Mouse (Mus musculus) thymus, postnatal 25 days (tissue): ENCODE results near the gene Krtcap2.

Experiments
- DNase-seq: peaks from one replicate; pipeline ENCODE4 v3.0.0; 2022

Krtcap2 gene

GRCm38 (mm10) chr3:89250435-89251040 lies 4.8 kb downstream of the Krtcap2 start:
- DNase-seq, result peak; percentile 70

- DNase-seq, result peak; percentile 80
Observed at GRCm38 (mm10) chr3:89251365-89251895, 5.7 kb downstream of the Krtcap2 start.

DNA sequence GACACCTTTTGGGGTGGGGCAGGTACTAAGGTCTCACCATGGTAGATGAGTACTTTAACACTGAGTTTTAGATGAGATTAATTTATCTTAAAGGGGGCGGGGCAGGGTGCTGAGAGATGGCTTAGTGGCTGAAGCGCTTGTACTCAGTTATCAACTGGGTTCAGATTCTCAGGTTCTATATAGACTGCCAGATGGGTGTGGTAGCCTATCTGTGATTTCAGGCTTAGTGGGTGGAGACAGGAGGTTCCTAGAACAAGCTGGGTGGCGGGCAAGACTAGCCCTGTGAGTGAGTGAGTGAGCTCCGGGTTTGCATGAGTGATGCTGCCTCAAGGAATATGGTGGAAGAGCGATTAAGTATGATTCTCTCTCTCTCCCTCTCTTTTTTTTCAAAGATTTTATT lies 9.2 kb downstream of the Krtcap2 start:
- DNase-seq, result no peak

DNA sequence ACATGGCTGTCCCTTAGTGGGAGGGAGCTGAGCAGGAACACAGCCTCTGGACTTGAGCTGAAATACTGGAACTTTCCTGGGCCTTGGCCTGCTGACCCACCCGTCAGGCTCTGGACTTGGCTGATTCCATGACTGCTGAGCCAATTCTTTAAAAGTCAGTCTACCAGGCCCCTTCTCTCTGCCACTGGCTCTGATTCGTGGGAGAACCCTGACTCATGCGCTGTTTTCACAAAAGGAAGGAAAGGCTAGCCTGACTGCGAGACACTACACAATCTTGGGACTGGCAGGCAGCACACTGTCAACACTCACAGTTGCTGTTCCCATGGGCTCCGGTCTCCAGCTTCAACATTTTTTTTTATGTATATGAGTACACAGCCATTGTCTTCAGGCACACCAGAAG lies 10.4 kb downstream of the Krtcap2 start:
- no peak for DNase-seq

DNA sequence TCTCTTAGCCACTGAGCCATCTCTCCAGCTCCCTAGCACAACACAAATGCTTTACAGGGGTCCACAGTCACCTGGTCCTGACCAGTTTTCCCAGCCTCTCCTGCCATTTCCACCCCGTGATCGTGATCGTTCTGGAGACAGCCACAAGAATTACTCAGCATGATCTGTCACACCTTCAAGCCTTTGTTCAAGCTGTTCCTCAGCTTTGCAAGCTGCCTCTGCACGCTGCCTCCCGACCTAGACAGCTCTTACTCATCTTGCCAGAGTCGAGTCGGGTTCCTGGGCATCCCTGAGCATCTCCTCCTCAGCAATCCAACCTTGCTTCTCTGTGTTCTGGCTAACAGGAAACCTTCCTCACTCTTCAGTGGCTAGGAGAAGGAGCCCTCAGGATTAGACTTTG lies 13.3 kb downstream of the Krtcap2 start, which contains the start of gene Dpm3:
Dpm3 (plus strand) TSS at position 283 of the 400 bp plus-strand sequence.
- DNase-seq, result no peak

DNA sequence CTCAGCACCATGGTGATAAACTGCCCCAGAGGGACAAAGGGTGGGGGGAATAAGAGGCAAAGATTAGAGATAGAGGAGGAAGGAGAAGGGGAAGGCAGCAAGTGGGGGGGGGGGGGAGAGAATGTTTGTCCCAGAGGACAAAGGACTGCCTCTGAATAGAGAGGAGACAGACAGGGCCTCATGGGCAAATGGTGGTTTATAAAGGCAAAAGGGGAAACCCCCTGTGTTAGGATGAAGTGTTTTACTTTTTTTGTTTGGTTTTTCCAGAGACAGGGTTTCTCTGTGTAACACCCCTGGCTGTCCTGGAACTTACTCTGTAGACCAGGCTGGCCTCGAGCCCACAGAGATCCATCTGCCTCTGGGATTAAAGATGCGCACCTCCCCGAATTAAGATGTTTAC lies 14.4 kb downstream of the Krtcap2 start:
- DNase-seq, result no peak

GRCm38 (mm10) chr3:89262417-89262816 lies 16.7 kb downstream of the Krtcap2 start:
- no peak for DNase-seq

- DNase-seq, result peak; percentile 81
Observed at GRCm38 (mm10) chr3:89266439-89266893, 20.7 kb downstream of the Krtcap2 start.

GRCm38 (mm10) chr3:89268916-89269315 lies 23.1 kb downstream of the Krtcap2 start:
- no peak for DNase-seq

GRCm38 (mm10) chr3:89270051-89270755 lies 24.4 kb downstream of the Krtcap2 start, which contains the start of gene Slc50a1:
Gene Slc50a1 (minus strand): TSS chr3:89270570.
- peak; percentile 86 for DNase-seq

DNA sequence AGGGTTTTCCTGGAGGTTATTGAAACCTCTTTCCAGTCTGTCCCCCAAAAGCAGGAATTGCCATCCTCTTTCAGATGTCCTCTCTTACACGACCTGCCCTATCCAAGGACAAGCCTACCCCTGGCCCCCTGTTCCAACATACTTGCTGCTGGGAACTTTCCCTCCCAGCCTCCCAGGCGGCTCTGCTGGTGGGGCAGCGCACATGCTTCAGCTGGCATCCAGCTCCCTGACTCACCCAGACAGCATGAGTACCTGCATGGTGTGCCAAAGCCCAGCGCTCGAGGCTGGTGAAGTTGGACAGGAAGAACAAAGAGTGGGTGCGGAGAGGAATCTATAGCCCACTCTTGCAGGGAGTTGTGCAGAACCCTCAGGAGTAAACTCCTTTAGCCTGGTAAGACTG lies 25.1 kb downstream of the Krtcap2 start:
- DNase-seq, result no peak

DNA sequence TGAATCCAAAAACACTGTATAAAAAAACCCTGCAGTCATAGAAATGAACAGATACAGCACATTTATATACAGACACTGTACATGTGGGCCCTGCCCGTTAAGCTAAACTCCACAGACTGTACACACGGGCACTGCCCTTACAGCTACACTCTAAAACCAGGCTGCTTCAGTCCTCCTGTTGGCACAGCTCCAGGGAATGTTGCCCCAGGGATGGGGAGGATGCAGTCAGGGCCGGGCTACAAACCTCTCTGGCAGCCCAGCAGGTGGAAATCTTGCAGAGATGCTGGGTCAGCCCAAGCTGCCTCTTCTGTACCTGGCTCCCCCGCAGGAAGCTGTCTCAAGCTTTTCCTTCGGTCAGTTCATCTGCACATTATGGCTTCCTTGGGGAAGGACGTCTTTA lies 26.0 kb downstream of the Krtcap2 start:
- no peak for DNase-seq

- DNase-seq, result no peak
Observed at GRCm38 (mm10) chr3:89276061-89276460, 30.3 kb downstream of the Krtcap2 start.

GRCm38 (mm10) chr3:89277281-89278021 lies 31.7 kb downstream of the Krtcap2 start:
- no peak for DNase-seq

- DNase-seq, result no peak
Observed at GRCm38 (mm10) chr3:89278107-89278506, 32.3 kb downstream of the Krtcap2 start.

DNA sequence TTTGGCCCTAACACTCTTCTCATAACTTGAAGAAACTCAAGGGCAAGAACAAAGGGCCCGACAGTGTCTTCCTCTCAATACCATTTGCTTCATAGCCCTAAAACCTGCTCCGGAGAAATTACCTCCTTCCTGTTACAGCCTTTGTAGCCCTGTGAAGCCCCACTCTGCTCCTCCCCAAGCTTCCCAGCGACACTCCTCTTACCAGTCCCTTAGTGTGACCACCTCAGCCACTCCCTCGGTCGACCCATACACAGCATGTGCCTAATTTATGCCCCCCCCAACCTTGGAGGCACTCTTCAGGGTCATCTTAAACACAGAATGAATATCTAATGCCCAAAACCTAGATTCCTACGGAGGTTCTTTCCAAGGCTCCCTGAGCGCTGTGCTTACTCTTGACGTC lies 32.9 kb downstream of the Krtcap2 start:
- no peak for DNase-seq

DNA sequence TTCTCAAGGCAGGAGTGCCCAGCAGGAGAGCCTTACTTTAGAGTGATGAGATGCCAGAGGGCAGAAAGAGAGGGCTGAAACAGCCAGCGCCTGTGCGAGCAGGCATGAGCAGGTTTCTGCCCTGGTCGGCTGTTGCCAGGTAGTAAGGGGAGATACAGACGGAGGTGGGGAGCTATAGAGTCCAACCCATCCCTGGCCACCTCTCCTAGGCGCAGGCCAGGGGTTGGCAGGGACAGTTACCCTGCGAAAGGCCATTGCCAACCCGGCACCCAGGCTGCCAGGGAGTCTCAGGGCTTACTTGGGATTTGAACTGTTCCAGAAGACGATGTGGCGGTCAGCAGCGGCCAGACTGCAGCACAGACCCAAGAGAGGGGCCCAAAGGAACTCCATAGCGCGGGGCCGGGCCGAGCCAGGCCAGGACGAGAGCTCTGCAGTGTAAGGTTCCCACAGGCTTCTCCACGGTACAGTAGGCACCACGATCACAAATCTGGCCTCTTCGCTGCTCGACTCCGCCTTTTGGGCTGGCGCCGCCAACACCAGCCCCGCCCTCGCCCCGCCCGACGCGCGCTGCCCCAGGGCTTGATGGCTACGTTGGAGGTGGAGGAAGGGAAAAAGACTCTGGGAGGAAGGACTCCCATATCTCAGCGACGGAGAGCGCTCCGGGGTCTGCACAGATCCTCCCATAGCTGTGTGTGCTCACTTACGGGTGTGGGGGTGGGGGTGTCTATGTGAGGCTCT lies 33.6 kb downstream of the Krtcap2 start:
- DNase-seq, result no peak

DNA sequence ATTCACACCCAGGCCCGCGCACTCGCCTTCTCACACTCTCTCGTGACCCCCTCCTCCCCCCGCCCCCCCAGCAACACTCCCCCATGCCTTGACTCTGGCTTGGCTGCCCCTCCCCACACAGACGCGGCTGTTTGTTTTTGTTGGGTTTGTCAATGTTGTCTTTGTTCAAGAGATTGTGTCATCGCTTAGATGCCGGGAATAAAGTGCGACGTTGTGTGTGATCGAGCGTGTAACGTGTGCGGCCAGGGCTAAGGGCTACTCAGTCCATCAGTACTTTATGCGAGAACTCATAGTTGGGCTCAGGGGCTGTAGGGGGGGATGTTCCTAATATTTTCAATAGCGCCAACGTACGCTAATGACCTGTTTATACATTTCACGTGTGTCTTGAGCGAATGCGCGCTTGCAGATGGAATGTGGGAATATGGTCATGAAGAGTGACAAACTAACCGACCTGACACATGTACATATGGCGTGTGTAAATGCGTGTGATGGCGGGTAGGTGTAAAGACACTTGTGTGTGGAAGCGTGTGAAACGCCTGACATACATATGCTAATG lies 34.4 kb downstream of the Krtcap2 start:
- no peak for DNase-seq

DNA sequence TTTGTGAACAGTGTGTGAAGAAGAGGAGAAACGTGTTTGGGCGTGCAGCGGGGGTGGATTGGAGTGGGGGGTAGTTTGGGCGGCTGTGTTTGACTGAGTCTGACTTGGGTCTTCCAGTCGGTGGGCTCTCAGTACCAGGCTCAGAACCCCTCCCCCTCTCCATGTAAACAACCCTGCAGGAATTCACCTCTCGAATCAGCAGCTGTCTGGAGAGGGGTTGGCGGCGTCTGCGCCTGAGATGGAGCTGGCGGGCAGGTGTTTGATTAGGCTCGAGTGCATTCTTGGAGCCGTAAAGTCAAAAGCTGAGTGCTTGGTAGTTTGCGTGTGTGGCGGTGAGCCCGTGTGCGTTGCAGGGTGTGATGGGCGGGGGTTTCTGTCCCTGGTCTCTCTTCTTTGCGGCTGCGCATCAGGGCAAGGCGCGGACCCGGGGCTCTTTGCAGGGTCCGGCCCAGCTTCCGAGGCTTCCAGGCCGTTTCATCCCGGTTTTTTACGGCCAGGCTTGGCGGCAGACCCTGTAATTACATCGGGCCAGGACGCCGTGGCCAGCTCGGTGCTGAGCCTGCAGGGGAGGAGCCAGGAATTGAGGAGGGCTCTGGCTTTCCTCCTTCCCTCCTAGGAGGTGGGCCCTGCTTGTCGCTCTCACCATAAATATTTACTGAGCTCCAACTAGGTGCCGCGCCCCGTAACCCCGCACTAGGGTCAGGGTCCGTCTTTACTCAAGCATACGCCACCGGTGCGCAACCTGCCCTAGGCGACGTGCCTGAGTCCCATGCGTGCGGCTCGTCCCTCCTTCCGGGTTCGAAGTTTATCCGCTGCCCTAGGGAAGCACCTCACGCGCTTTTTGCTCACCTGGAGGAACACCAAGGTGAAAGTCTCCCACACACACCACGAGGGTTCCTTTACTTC lies 35.1 kb downstream of the Krtcap2 start, which contains the start of gene Efna1:
Efna1 (minus strand) TSS at position 537 of the 906 bp plus-strand sequence.
- DNase-seq, result no peak

DNA sequence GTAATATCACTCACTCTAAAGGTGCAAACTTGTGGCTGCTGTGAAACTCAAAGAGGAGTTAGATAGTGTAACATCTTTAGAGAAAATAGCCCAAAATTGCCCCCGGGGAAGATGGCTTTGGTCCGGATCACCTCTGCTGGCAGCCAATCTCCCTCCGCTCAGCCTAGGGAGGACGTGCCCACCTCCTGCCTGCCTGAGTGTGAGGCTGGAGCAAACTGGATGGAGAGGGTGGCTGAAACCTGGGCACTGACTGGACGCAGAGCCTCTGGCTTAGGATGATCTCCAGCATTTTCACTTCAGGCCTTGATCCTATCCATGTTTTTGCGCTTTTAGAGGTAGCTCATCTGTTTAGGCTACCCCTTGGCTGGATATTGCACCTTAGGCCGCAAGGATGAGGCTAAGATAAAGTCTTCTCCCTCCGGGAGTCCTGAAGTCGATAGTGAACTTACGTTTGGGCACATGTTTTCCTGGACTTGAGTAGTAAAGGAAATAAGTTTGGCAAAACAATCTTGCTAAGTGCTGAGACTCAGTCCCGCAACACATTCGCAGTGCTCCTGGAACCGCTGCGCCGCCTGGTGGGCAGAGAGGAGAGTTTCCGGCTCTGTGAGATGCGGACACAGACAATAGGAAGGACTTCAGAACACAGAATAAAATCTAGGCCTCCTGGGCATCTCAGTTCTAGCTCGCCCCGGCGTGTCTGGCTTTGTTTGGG lies 36.0 kb downstream of the Krtcap2 start:
- peak; percentile 85 for DNase-seq

GRCm38 (mm10) chr3:89282291-89282643 lies 36.5 kb downstream of the Krtcap2 start:
- no peak for DNase-seq
